Mouse (Mus musculus) lung, postnatal 25 days (tissue): ENCODE data around the gene Zcchc3.
"Not testable (repeated sequence)": the region's sequence is repeated elsewhere in the genome, so short reads cannot be mapped to it uniquely, and the experiment has no call there.

Experiments used
- DNase-seq: peaks from one replicate; pipeline ENCODE4 v3.0.0; 2022; ENCODE audit warnings: low spot score

Gene Zcchc3

DNA sequence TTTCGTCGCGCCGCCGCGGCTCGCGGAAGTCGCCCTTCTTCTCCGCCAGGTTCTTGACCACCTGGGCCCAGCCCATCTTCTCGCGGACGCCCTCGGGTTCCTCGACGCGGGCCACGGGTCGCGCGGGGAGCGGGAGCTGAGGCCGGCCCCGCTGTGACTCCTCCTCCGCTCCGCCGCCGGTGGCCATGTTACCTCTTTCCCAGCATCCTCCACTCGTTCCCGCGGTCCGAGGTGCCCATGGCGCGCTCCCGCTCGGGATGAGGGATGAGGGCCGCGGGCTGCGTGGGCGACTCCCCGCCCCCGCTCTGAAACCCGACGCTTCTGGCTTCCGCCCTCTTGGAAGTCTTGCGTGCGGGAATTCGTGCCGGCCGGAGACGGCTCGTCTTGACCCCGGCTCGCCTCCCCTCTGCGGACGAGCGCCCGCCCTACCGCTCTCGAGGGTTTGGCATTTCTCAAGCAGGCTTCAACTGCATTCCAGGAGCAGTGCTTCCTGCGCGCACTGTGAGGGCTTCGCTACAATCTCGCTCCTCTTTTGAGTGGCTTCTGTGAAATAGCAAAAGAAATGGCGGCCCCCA, at the start of gene Zcchc3:
Gene Zcchc3 (minus strand): TSS at position 437 of the 575 bp plus-strand sequence.
- peak; percentile 86 for DNase-seq

DNA sequence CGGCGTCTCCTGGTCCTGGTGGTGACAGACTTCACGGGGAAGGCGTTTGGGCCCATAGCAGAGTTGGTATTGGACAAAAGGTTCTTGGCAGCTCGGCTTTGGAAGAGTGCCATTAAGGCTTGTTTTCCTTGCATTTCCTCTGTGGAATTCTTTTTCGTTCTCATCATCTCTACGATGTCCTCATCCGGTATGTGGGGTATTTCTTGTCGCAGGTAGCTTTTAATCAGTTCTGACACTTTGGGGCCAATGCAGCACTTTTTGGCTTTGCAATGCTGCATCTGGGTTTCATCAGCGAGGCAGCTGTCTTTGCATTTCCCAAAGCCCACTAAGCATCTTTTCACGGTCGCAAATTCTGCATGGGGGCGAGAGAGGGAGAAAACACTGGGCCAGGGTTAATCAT, 44.4 kb upstream of the Zcchc3 start:
- DNase-seq: no peak

DNA sequence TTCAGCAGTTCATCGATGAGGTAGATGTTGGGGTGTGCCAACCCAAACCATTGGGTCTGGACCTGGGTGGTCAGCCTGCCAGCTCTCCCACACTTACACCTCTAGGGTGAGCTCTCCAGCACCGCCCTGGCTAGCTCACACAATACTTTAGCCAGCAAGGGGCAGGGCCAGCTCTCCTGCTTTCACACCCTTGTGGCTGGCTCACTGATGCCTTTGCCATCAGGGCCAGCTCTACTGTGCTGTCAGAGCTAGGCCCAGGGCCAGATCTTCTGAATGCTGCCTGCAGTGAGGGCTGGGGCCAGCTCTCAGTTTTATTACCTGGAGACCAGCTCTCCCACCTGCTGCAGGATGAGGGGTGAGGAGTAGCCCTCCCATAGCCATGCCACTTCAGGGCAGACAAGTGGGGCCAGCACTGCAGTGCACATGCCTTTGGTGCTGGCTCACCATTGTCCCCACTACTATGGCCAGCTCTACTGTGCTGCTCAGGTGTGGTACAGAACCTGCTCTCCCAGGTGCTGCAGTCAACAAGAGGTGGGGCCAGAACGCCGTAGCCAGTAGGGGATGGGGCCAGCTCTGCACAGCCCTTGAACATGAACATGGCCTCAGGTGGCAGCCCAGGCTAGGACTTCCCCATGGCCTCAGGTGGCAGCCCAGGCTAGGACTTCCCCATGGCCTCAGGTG, 37.4 kb upstream of the Zcchc3 start:
- no peak for DNase-seq

DNA sequence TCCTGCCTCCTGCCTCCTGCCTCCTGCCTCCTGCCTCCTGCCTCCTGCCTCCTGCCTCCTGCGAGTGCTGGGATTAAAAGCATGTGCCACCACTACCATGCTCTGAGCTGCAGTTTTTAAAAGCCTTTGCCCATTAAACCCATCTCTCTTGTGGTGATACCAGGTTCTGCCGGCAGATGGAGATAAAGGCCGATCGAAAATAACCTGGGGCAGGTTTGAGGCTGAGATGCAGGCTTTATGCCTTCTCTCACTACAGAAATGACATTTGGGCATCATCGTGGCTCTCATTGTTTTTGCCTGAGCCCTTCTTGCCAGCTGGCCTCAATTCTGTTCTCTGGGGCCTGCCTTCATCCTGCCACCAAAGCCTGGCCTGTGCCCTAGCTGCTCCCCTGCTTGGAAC, 35.4 kb upstream of the Zcchc3 start:
- DNase-seq: peak; percentile 18

DNA sequence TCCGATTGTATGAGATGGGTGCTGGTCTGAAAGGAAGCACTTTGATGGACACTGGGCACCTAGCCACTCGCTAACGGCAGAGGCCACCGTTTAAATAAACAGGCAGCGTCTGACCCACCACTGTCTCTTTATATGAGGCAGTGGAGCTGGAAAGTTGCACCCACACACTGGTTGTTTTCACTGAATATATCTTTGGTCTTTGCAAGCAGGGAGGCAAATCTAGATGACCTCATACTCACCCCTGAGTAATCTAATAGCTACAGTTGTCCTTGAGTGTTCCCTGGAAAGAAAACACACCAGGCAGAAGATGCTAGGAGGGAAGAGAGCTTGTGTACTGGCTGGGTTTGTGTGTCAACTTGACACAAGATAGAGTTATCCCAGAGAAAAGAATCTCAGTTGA, 32.6 kb upstream of the Zcchc3 start:
- no peak for DNase-seq

DNA sequence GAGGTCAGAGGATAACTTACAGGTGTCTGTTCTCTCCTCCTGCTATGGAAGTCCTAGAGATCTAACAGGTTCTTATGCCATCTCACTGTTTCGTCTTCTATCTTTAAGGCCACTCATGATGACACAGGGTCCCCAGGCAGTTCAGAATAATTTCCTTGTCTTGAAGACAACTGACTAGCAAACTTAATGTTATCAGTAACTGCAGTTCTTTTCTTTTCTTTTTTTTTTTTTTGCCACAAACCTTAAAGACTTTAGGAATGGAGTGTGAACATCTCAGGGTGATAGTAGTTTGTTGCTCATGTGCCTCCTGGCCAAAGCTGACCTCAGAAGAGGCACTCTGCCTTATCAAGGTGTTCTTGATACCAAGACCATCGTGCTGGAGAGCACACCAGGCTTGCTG, 31.8 kb upstream of the Zcchc3 start:
- no peak for DNase-seq

DNA sequence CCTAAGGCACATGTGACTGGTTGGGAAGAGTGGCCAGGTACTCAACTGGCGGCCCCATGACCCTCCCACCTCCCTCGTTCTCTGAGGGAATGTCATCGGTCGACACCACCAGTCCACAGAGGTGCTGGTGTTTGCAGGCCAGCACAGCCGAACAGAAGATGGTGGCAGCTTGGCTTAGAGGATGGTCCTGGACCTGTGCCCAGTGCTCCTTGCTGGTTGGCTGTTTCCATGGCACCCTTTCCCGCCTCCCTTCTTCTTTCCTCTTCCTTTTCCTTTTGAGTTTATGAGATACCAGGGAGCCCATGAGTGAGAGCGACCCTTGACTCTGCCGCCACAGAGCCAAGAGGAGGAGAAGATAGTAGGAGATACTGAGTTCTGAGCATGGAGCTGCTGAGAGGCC, 28.5 kb upstream of the Zcchc3 start:
- DNase-seq: no peak

DNA sequence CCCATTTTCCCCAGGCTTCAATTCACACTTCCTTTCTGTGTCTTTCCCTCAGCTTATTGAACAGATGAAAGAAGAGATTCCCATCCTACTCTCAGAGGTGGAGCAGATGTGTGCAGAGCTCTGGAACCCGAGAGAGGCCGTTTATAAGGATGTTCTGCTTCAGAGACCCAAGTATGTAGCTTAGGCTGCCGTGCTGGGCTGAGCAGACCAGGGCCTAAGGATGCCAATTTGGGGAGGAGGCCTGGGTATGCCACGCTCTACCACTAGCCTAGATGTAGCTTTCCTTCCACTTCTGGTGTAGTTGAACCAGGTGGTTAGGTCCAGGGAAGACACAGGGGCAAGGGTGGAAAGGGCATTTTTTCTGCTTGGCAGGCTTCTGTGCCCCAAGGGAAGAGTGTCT, 27.5 kb upstream of the Zcchc3 start:
- DNase-seq: no peak

DNA sequence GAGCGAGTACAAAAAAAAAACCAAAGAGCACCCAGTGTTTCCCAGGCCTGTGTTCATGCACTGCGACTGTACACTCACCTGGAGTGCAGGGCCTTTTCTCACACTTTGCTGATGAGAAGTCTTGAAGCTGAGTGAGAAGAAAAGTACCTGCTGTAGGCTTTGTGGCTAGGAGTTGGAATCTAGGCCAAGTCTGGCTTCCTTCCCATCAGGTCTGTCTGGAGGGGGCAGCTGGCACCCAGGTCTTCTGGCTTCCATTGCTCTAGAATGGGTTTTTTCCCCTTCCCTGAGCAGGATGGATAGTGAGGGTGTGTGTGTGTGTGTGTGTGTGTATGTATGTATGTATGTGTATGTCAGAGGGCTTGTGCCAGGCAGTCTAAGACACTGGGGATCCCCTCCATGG, 25.0 kb upstream of the Zcchc3 start:
- DNase-seq: no peak

DNA sequence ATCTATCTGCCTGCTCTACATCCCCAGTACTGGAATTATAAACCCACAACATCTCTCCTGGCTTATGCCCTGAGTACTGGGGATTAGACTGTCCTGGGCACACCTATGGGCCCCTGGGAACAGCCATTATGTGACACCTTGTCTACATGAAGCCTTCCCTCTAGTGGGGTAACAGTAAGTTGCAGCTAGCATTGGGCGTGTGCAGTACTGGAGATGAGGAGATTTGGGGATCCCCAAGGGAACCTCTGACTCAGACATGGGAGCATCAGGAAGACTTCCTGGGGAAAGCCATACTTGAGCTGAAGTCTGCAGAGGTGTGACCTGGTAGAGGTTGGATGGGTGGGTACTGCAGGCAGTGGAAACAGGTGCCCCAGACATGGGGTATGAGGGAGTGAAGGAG, 24.1 kb upstream of the Zcchc3 start:
- DNase-seq: no peak

DNA sequence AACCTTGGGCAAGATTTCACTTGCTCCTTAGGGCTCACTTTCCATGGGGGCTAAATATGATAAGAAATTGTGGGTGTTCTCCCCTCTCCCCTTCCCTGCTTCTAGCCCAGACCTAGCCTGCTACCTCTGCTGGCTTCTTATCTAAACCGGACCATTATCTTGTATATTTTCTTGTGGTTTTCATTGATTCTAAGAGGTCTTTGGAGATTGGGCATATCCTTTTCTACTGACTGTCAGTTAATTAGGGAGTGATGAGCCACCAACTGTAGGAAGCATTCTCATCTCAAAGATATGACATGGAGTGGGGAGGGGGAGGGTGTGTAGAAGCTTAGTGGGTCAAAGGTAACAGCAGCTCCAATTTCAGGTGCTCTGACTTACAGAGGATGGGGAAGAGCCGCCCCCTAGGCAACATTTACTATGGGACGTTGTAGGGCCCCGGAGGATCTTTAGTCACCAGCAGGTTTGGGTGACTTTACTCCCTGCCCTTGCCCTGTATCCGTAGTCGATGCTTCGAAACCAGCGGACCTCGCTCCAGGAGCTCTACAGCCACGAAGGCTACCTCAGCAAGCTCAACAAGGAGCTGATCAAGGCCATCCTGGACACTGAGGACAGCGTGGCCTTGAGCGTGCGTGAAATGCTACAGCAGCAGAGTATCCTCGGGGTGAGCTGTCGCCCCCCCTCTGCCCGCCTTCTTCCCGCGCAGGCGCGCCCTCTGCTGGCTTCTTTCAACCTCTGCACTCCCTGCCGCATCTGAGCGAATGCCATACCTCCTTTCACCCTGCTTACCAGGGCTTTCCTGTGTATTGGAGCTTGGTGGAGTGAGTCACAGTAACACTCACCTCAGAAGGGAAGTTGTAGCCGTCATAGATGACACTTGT, 22.4 kb upstream of the Zcchc3 start:
- peak; percentile 77 for DNase-seq

DNA sequence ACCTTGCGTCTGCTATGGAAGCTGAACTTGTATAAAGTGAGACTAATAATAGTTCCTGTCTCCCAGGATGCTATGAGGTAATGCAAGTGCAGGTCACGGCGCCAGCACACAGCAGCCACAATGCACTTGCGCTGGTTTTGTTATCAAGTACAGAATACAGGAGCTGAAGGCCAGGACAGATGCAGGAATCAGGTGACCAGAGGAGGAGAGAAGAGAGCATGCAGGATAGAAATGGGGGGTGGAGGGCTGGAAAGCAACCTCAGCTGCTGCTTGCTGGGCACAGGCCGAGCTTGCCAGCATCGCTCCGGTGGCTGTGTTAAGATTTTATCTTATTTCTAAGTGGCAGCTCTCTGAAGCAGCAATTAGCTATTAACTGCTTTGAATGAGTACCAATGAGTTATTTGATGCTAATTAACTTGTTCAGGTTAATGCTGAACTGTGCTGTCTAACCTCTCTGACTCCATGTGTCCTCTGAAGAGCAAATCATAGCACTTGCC, 21.6 kb upstream of the Zcchc3 start:
- DNase-seq: no peak

DNA sequence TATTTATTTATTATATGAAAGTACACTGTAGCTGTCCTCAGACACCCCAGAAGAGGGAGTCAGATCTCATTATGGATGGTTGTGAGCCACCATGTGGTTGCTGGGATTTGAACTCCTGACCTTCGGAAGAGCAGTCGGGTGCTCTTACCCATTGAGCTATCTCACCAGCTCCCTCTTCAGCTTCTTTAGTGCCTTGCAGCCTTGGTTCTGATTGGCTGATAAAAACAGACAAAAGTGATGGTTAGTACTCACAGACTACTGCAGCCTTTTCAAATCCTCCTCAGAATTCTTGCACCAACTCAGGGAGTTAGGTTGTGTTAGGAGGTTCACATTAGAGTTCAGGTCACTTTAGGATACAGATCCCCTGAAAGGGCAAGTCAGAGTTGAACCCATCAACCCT, 13.7 kb upstream of the Zcchc3 start:
- DNase-seq: not testable (repeated sequence)

DNA sequence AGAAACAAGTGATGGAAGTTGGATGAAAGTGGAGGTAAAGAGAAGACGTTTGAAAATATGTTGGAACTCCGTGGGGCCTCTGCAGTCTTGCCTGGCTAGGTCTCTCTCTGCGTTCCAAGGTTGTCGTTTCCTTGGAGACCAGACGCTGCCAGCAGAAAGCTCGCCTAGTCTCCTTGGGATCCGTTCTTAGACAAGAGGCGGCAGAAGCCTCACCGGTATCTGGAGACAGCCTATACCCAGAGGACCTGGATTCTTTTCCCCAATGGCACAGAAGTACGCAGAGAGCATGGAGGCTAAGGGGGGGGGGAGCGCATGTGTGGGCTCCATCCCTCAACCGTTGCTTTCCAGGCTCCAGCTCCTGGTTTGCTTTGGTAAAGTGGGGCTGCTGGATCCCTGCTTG, 12.7 kb upstream of the Zcchc3 start:
- no peak for DNase-seq

DNA sequence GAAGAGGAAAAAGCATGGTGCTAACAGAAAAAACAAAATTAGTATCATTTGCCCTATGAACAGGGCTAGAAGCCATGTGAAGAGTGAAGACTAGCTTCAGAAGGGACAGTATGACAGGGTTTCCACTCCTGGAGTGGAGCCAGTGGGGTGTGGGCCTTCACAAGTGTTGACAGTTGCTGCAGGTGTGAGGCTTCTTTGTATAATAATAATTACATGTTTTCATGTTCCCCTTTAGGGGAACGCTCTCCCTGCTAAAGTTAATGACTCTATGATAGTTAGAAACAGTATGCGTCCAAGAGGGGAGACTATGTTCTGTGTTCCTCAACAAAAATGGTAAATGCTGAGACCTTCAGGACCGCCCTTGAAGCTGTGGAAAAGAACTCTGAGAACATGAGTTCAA, 959 bp upstream of the Zcchc3 start:
- no peak for DNase-seq

DNA sequence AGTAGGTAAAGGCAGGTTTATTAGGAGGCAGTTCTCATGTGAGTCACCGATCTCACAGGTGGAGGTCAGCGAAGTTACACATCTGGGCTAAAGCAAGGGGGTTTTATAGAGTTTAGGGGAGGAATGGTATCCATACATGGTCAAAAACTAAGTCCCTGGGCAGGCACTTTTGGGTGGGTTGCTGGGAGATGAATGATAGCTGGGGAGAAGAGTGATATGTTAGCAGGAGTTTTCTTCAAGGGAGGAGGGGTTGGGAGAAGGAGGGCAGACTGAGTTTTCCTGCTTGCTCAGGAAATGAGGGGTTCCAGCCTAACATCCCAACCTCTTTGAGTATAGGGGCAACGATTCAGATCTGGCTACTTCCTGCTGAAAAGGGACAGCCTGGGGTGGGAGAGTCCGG, 460 bp upstream of the Zcchc3 start, which contains the start of gene 6820408C15Rik:
Gene 6820408C15Rik (plus strand): TSS at position 301 of the 400 bp plus-strand sequence.
- no peak for DNase-seq

DNA sequence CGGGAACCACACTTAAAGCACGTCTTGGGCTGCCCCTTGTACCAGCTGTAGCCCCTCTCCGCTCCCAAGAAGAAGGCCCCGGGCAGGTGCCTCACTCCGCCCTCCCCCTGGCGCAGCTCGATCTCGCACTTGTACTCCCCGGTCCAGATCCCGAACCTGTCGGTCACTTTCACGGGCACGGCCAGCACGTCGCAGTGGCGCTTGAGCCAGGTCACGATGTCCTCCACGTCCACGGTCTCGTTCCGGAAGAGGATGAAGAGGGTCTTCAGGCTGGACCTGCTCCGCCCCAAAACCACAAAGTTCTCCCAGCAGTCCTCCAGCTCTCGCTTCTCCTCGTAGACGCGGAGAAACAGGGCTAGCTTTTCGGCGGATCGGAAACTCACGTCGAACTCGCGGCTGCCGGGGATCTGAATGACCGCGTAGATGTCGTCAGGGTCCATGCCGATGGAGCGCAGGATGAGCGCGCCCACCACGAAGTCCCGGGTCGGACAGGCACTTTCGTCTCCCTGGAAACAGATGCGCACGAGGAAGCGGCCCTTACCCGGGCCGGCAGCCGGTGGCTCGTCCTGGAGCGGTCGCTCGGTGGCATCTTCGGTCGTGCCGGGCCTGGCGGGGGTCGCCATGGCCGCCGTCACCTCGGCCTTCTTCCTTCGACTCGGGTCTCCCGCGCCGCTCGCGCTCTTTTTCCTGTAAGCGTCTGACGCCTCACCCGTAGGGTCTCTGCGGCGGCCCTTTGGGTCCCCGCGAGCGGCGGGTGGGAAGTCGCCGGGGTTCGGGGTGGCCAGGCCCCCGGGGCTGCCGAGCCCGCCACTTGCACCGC, 852 bp downstream of the Zcchc3 start:
- DNase-seq: no peak

DNA sequence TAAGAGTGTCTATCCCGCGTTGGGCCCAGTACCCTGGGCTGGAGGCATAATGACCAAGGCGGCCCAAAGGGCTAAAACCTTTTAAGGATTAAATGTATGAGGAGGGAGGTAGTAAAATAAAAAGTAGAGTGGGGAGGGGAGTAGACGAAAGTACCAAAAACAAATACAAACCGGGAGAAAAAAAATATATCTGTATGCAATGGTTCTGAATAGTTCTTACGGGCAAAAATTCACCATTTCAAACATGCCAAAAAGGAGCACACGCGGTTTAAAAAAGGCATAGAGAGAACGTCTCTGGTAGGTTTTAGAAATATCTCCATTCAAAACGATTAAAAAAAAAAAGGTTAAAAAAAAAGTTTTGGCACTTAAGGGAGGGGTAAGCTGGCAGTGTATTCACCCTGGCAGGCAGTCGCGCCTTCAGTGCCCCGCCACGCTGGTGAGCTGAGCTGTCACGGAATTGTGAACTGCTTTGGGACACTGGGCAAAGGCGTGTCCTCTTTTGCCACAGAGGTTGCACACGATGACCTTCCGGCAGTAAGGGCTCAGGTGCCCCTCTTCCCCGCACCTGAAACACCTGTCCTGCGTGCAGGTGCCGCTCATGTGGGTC, 1.6 kb downstream of the Zcchc3 start:
- DNase-seq: no peak

DNA sequence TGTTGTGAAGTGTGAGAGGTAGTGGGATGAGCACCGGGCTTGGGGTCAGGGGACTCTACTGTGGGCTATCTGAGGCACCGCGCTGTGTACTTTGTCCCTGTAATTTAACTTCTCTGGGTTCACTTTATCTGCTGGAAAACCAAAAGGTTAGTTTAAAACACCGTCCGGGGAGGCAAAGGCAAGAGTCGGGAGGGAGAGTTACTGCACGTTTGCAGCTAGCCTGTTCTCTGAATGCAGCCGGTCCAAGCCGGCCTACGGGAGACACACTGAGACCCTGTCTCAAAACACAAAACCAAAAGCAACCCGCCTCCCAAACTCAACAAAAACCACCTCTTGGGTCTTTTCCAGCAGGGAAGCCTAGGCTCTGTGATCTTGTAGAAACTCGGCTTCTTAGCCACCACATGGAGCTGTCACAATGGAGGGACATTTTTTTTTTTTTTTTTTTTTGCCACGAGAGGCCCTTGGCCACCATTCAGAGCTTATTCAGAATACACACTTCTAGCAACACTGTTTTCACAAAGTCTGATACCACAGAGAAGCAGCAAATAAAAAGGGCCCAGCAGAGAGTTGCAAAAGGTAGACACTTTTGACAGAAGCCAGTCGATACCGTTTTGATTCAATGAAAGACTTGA, 2.2 kb downstream of the Zcchc3 start:
- DNase-seq: no peak

DNA sequence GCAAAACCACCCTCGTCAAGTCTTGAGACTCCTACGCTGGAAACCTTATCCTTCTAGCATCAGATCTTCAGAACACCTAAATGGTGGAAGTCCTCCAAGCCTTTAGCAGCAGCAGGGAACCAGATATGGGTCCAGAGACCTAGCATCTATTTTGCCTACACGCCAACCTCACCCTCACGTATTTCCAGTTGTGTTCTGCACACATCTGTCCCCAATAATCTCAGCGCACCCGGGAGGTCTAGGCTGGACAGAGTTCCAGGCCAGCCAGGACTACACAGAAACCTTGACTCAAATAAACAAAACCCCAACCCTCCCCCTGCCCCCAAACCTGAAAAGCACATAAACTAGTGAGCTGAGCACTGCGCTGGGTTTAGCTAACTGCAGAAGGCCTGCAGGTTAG, 3.4 kb downstream of the Zcchc3 start:
- DNase-seq: no peak

DNA sequence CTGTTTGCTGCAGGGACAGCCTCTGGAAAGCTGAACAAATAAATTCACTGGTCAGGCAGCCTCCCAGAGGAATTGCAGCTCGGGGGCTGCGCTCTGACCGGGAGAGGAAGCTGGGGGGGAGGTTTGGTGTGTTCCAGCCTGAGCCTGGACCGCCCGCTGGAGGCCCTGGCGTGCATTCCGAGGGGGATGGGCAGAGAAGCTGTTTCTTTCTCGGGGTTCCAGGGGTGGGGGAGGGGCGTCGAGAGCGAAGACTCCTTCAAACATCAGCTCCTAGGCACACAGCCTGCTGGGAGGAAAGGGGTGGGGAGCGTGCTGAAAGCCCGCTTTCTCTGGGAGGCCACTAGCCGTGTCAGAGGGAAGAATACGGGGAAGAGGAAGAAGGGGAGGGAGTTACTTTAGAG, 3.9 kb downstream of the Zcchc3 start:
- peak; percentile 72 for DNase-seq
